Mouse (Mus musculus) lung, postnatal 0 days (tissue): ENCODE measurements around the gene Soga1.

ENCODE experiments used
- CTCF ChIP-seq: IDR thresholded peaks from 2 replicates; pipeline ENCODE4 v1.5.1; 2016; ENCODE audit warnings: antibody characterized with exemption, mild to moderate bottlenecking
- EP300 ChIP-seq: IDR thresholded peaks from 2 replicates; pipeline ENCODE4 v1.6.1; 2016; ENCODE audit warnings: antibody characterized with exemption, mild to moderate bottlenecking, control low read depth

DNA sequence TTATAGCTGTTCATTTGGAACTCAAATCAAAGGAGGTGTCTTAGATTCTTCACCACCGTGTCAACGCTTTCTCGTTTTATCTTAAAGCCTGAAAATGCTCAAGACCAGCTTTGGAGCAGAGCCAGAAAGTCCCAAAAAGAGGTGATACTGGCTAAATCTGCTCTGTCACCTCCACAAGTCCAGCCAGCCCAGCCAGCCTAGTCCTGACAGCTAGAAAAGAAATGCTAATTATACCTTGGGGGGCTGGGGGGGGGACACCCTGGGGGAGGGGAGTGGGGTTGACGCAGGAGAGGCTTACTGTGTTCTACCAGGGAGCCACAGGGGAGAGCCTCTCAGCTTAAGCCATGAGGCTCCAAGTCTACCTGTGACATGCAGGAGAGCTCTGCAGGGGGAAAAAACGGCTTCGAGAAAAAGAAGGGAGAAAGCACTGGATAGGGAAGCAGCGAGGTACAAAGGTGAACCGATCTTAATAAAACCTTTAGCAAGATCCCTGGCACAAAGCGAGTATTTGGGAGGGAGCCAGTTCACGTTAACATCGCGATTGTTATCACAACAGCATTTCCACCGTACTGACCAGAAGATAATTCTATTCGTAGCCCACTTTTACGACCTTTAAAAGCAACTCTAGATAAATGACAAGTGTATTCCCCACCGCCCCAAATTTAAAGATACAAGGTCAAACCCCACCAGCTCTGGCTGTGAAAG lies 88.2 kb downstream of the Soga1 start:
- TF ChIP-seq CTCF (no peak), EP300 (no peak)
